Mouse (Mus musculus) cortical plate, adult 2 months (tissue): Measurements from ENCODE around the gene Dohh.
A peak's percentile ranks its signal among the peaks of the same experiment; 100 is the strongest.

Source experiments
- CTCF ChIP-seq: fragments of 200-500 bp; IDR thresholded peaks from 2 replicates; pipeline ENCODE4 v1.5.1; 2011; ENCODE audit warnings: mild to moderate bottlenecking, control low read depth, low read length; ENCODE audit not compliant: insufficient read depth; ENCODE audit errors: extremely low read depth
- POLR2A ChIP-seq: fragments of 200-500 bp; IDR thresholded peaks from 2 replicates; pipeline ENCODE4 v1.6.1; 2011; ENCODE audit warnings: mild to moderate bottlenecking, low read length, control low read depth; ENCODE audit not compliant: insufficient read depth; ENCODE audit errors: extremely low read depth

- TF ChIP-seq CTCF, result no peak
- TF ChIP-seq POLR2A, result 0 out of 2 replicates have a peak, but pooled peaks have one; percentile 34
Measured at GRCm38 (mm10) chr10:81365672-81366476, 18.4 kb upstream of the Dohh start, which contains the start of gene 4930404N11Rik.
